ENCODE assay signal across 18 mouse cellular contexts in genomic region chr9:120715665-120716121, GRCm38 (mm10).
DNase-seq lines count a peak whose midpoint lies in the region; ATAC-seq and TF ChIP-seq lines count a peak whose summit lies in the region.
"Had no signal": no experiment of that assay in that cellular context is flagged by ENCODE, and none has a peak within 500 bp of the region (broad histone marks: within the 10 kb centered on the region; RNA-seq: fewer than 3 reads in every experiment).

No protein-coding gene starts in this region.

- H3K27me3 ChIP-seq in limb, embryonic 14.5 days (ENCODE audit: control insufficient read depth, insufficient read depth, low read length) = no peaks in the 10 kb centered on the region
- H3K27me3 ChIP-seq: CH12.LX; heart, embryonic 13.5 days had no signal

- 44% methylated on average over 7 of the region's 7 CpGs for WGBS in limb, embryonic 14.5 days

- H3K4me2 ChIP-seq in limb, embryonic 14.5 days (replicated peaks; ENCODE audit: low read depth, low read length, severe bottlenecking) = no peak overlapping the region
- H3K4me2 ChIP-seq: heart, embryonic 13.5 days had no signal

- DNase-seq in frontal cortex, postnatal 14 days (ENCODE audit: low spot score in 2 of 2) = no peak
- peak in 1 of 2 experiments; percentile 19 for DNase-seq in left cerebral cortex, adult 2 months (ENCODE audit: extremely low spot score in 1 of 2, low spot score in 2 of 2)
- no peak for DNase-seq in left cerebral cortex, postnatal 4 days
- DNase-seq in brain, adult 2 months (ENCODE audit: low read depth, low spot score) = peak; percentile 76
- peak; percentile 78 for DNase-seq in limb, embryonic 14.5 days (ENCODE audit: low spot score)
- no peak for DNase-seq in lung, postnatal 14 days
- no peak for DNase-seq in testis, postnatal 10 days (ENCODE audit: low spot score)
- DNase-seq: adrenal gland, adult 8-10 months; cerebellum, adult 18-20 months; cerebellum, postnatal 36 days; heart, postnatal 4 days; kidney, adult 18-20 months; kidney, postnatal 14 days; thymus, postnatal 4 days had no signal

- TF ChIP-seq CTCF in left cerebral cortex, adult 2 months (IDR thresholded peaks at IDR 0.05) = no peak

- no peak overlapping the region for H3K4me3 ChIP-seq in left cerebral cortex, adult 2 months
- no peak overlapping the region for H3K4me3 ChIP-seq in limb, embryonic 14.5 days (replicated peaks; ENCODE audit: low read length)
- H3K4me3 ChIP-seq: heart, embryonic 13.5 days had no signal

- H3K4me1 ChIP-seq in limb, embryonic 14.5 days (ENCODE audit: control insufficient read depth, insufficient read depth, low read length) = peaks cover 5% of the 10 kb centered on the region; the same call in 1 of the 2 replicates
- H3K4me1 ChIP-seq: heart, embryonic 13.5 days had no signal

- H3K9me3 ChIP-seq in limb, embryonic 14.5 days (ENCODE audit: control insufficient read depth, low read length) = no peaks in the 10 kb centered on the region; the same call in 1 of the 2 replicates

- no peaks in the 10 kb centered on the region for H3K36me3 ChIP-seq in limb, embryonic 14.5 days (ENCODE audit: control insufficient read depth, insufficient read depth, low read length)
- H3K36me3 ChIP-seq: heart, embryonic 13.5 days had no signal

- H3K27ac ChIP-seq in left cerebral cortex, adult 2 months = peak overlapping the region; percentile 51; the same call in 1 of the 2 replicates
- peak overlapping the region; percentile 74 for H3K27ac ChIP-seq in limb, embryonic 14.5 days (replicated peaks; ENCODE audit: low read depth, low read length)
- H3K27ac ChIP-seq: heart, embryonic 13.5 days had no signal

- intact Hi-C loops in left cerebral cortex, adult 2 months (cut with DNase I) = loop anchor here (2.0 kb wide), 1 partner anchor 153 kb away; no protein-coding TSS in a partner anchor
- intact Hi-C loops in left cerebral cortex, postnatal 4 days (cut with DNase I) = no loop called here

- TF ChIP-seq POLR2A in limb, embryonic 14.5 days (IDR thresholded peaks at IDR 0.05; ENCODE audit: borderline replicate concordance, extremely low read depth, insufficient read depth, insufficient read length) = no peak

- no peak overlapping the region for H3K9ac ChIP-seq in limb, embryonic 14.5 days (ENCODE audit: low read depth, low read length, severe bottlenecking)
- H3K9ac ChIP-seq: heart, embryonic 13.5 days had no signal

- peak; percentile 89 for ATAC-seq in frontal cortex, adult (ENCODE audit: low TSS enrichment)
- peak; percentile 76 for ATAC-seq in limb, embryonic 14.5 days (ENCODE audit: low FRiP score, low read depth)
- ATAC-seq: midbrain, embryonic 16.5 days had no signal

Comparison
In these comparisons a context has a peak if more than half of its experiments do, and no peak if none do; other contexts are left out.
1. DNase-seq: peak in brain, adult 2 months (single experiment) and limb, embryonic 14.5 days (single experiment); none in frontal cortex, postnatal 14 days (0 of 2), left cerebral cortex, postnatal 4 days (single experiment), lung, postnatal 14 days (single experiment) and testis, postnatal 10 days (single experiment).